Mouse (Mus musculus) E14TG2a.4 (cell line): ENCODE results near the gene Man1c1.

Source experiments
- H3K27me3 ChIP-seq: 2 replicates; pipeline ENCODE4 v1.6.1; 2014; ENCODE audit warnings: low read length, control low read depth; ENCODE audit not compliant: insufficient read depth
- H3K36me3 ChIP-seq: 2 replicates; pipeline ENCODE4 v1.6.1; 2014; ENCODE audit warnings: low read length, control low read depth; ENCODE audit not compliant: insufficient read depth
- H3K4me1 ChIP-seq: replicated peaks from 2 replicates; pipeline ENCODE4 v1.6.1; 2014; ENCODE audit warnings: low read depth, low read length, control low read depth
- H3K4me3 ChIP-seq: replicated peaks from 2 replicates; pipeline ENCODE4 v1.5.1; 2014; ENCODE audit warnings: mild to moderate bottlenecking, low read length
- H3K9me3 ChIP-seq: 2 replicates; pipeline ENCODE4 v1.6.1; 2014; ENCODE audit warnings: low read length, control low read depth
- CTCF ChIP-seq: conservative IDR thresholded peaks from 2 replicates; pipeline ENCODE4 v1.5.1; 2014; ENCODE audit warnings: low read length
- NANOG ChIP-seq: IDR thresholded peaks from 2 replicates; pipeline ENCODE4 v1.6.1; 2014; ENCODE audit warnings: borderline replicate concordance, low read length, mixed read lengths
- POU5F1 ChIP-seq: IDR thresholded peaks from 2 replicates; pipeline ENCODE4 v1.6.1; 2014; ENCODE audit warnings: low read length, borderline replicate concordance

The Man1c1 gene

GRCm38 (mm10) chr4:134660630-134661183, 43.4 kb downstream of the Man1c1 start:
- TF ChIP-seq POU5F1, result no peak
- TF ChIP-seq NANOG, result no peak
- TF ChIP-seq CTCF, result no peak
- Histone ChIP-seq H3K9me3 (no peaks in the 10 kb centered on the region), H3K4me3 (peak overlapping the region; percentile 66), H3K27me3 (peaks cover 38% of the 10 kb centered on the region), H3K36me3 (no peaks in the 10 kb centered on the region), H3K4me1 (peaks cover 34% of the 10 kb centered on the region)

GRCm38 (mm10) chr4:134659354-134660301, 44.5 kb downstream of the Man1c1 start:
- Histone ChIP-seq H3K4me3 (peak overlapping the region; percentile 66), H3K9me3 (no peaks in the 10 kb centered on the region), H3K4me1 (peaks cover 34% of the 10 kb centered on the region), H3K27me3 (peaks cover 38% of the 10 kb centered on the region), H3K36me3 (no peaks in the 10 kb centered on the region)
- TF ChIP-seq POU5F1 (no peak), CTCF (no peak)

GRCm38 (mm10) chr4:134657473-134657872, 46.6 kb downstream of the Man1c1 start:
- Histone ChIP-seq H3K9me3 (no peaks in the 10 kb centered on the region), H3K36me3 (no peaks in the 10 kb centered on the region), H3K4me1 (peaks cover 37% of the 10 kb centered on the region), H3K4me3 (no peak overlapping the region), H3K27me3 (peaks cover 38% of the 10 kb centered on the region)
- TF ChIP-seq CTCF (no peak), NANOG (no peak), POU5F1 (no peak)

- no peaks in the 10 kb centered on the region for H3K9me3 ChIP-seq
- H3K36me3 ChIP-seq, result no peaks in the 10 kb centered on the region
- no peak for TF ChIP-seq CTCF
- TF ChIP-seq NANOG, result no peak
- TF ChIP-seq POU5F1, result no peak
- H3K4me3 ChIP-seq, result no peak overlapping the region
- peaks cover 30% of the 10 kb centered on the region for H3K4me1 ChIP-seq
- peaks cover 14% of the 10 kb centered on the region for H3K27me3 ChIP-seq
Measured at GRCm38 (mm10) chr4:134654391-134654790, 49.7 kb downstream of the Man1c1 start.

- Histone ChIP-seq H3K36me3 (no peaks in the 10 kb centered on the region), H3K4me3 (no peak overlapping the region)
- TF ChIP-seq POU5F1 (no peak), NANOG (no peak), CTCF (no peak)
Measured at GRCm38 (mm10) chr4:134652720-134653119, 51.4 kb downstream of the Man1c1 start.

GRCm38 (mm10) chr4:134652151-134652550, 51.9 kb downstream of the Man1c1 start:
- Histone ChIP-seq H3K4me3 (0 out of 2 replicates have a peak overlapping the region, but pooled peaks have one; percentile 20), H3K9me3 (no peaks in the 10 kb centered on the region), H3K36me3 (no peaks in the 10 kb centered on the region), H3K27me3 (no peaks in the 10 kb centered on the region), H3K4me1 (peaks cover 26% of the 10 kb centered on the region)
- TF ChIP-seq NANOG, result no peak
- TF ChIP-seq CTCF, result no peak
- no peak for TF ChIP-seq POU5F1

More at GRCm38 (mm10) chr4:134652720-134653119, 51.4 kb downstream of the Man1c1 start:
- Histone ChIP-seq H3K27me3 (peaks cover 3% of the 10 kb centered on the region; the same call in 1 of the 2 replicates), H3K4me1 (peaks cover 26% of the 10 kb centered on the region), H3K9me3 (no peaks in the 10 kb centered on the region)

- Histone ChIP-seq H3K4me1 (peaks cover 26% of the 10 kb centered on the region), H3K36me3 (no peaks in the 10 kb centered on the region), H3K9me3 (no peaks in the 10 kb centered on the region), H3K27me3 (no peaks in the 10 kb centered on the region), H3K4me3 (no peak overlapping the region)
- no peak for TF ChIP-seq CTCF
- no peak for TF ChIP-seq NANOG
- no peak for TF ChIP-seq POU5F1
Measured at GRCm38 (mm10) chr4:134651358-134651757, 52.7 kb downstream of the Man1c1 start.

GRCm38 (mm10) chr4:134645042-134645948, 58.8 kb downstream of the Man1c1 start:
- TF ChIP-seq CTCF (no peak), NANOG (no peak), POU5F1 (no peak)
- Histone ChIP-seq H3K4me3 (0 out of 2 replicates have a peak overlapping the region, but pooled peaks have one; percentile 17), H3K27me3 (peaks cover 6% of the 10 kb centered on the region; the same call in 1 of the 2 replicates), H3K4me1 (peaks cover 17% of the 10 kb centered on the region), H3K36me3 (no peaks in the 10 kb centered on the region), H3K9me3 (no peaks in the 10 kb centered on the region)
